Mouse (Mus musculus): ENCODE measurements around the gene Atp6v1g2. TPM values are rescaled to one million over a fixed set of nuclear protein-coding genes. Genes with fewer than 3 reads are reported as not detected.

Atp6v1g2 gene
- 0.04 and 0.37 TPM in 2 replicates for polyA plus RNA-seq (2012)

GRCm38 (mm10) chr17:35233114-35233980 is at the start of gene Atp6v1g2:
Gene Atp6v1g2 (plus strand): TSS chr17:35233660.
- Histone ChIP-seq H3K36me3 (ENCODE audit: control insufficient read depth) (peaks cover 48% of the 10 kb centered on the region), H3K9me3 (ENCODE audit: control insufficient read depth, low read length) (no peaks in the 10 kb centered on the region), H3K4me3 (replicated peaks) (peak within 1 kb of the TSS; percentile 79), H3K27me3 (ENCODE audit: control insufficient read depth) (no peaks in the 10 kb centered on the region), H3K4me1 (ENCODE audit: control insufficient read depth) (peaks cover 49% of the 10 kb centered on the region)
- TF ChIP-seq TAL1 (IDR thresholded peaks at IDR 0.05; ENCODE audit: low read length) (no peak), GATA1 (IDR thresholded peaks at IDR 0.05; ENCODE audit: low read length) (no peak)

GRCm38 (mm10) chr17:35185639-35186611 is 47.5 kb upstream of the Atp6v1g2 start:
- peak overlapping the region; percentile 61 for H3K4me3 ChIP-seq (replicated peaks)
- no peaks in the 10 kb centered on the region; the same call in 1 of the 2 replicates for H3K27me3 ChIP-seq (ENCODE audit: control insufficient read depth)
- peaks cover 13% of the 10 kb centered on the region for H3K4me1 ChIP-seq (ENCODE audit: control insufficient read depth)
- TF ChIP-seq TAL1 (IDR thresholded peaks at IDR 0.05; ENCODE audit: low read length) (no peak), GATA1 (IDR thresholded peaks at IDR 0.05; ENCODE audit: low read length) (no peak)
- H3K9me3 ChIP-seq (ENCODE audit: control insufficient read depth, low read length): no peaks in the 10 kb centered on the region
- no peaks in the 10 kb centered on the region for H3K36me3 ChIP-seq (ENCODE audit: control insufficient read depth)

GRCm38 (mm10) chr17:35186681-35187080 is 46.8 kb upstream of the Atp6v1g2 start:
- TF ChIP-seq TAL1 (IDR thresholded peaks at IDR 0.05; ENCODE audit: low read length) (no peak), GATA1 (IDR thresholded peaks at IDR 0.05; ENCODE audit: low read length) (no peak)
- Histone ChIP-seq H3K9me3 (ENCODE audit: control insufficient read depth, low read length) (no peaks in the 10 kb centered on the region), H3K36me3 (ENCODE audit: control insufficient read depth) (no peaks in the 10 kb centered on the region), H3K4me1 (ENCODE audit: control insufficient read depth) (peaks cover 13% of the 10 kb centered on the region), H3K4me3 (replicated peaks) (peak overlapping the region; percentile 61), H3K27me3 (ENCODE audit: control insufficient read depth) (no peaks in the 10 kb centered on the region; the same call in 1 of the 2 replicates)

- H3K4me3 ChIP-seq (replicated peaks): no peak overlapping the region
- H3K4me1 ChIP-seq (ENCODE audit: control insufficient read depth): peaks cover 13% of the 10 kb centered on the region
- H3K9me3 ChIP-seq (ENCODE audit: control insufficient read depth, low read length): no peaks in the 10 kb centered on the region
- no peaks in the 10 kb centered on the region for H3K36me3 ChIP-seq (ENCODE audit: control insufficient read depth)
- no peak for TF ChIP-seq TAL1 (IDR thresholded peaks at IDR 0.05; ENCODE audit: low read length)
- TF ChIP-seq GATA1 (IDR thresholded peaks at IDR 0.05; ENCODE audit: low read length): no peak
- H3K27me3 ChIP-seq (ENCODE audit: control insufficient read depth): no peaks in the 10 kb centered on the region; the same call in 1 of the 2 replicates
These were observed 46.1 kb upstream of the Atp6v1g2 start for GRCm38 (mm10) chr17:35187345-35187744.

GRCm38 (mm10) chr17:35187959-35188610 is 45.4 kb upstream of the Atp6v1g2 start, which contains the start of gene Lst1:
Gene Lst1 (minus strand): TSS chr17:35188439.
- TF ChIP-seq GATA1 (IDR thresholded peaks at IDR 0.05; ENCODE audit: low read length): no peak
- no peak for TF ChIP-seq TAL1 (IDR thresholded peaks at IDR 0.05; ENCODE audit: low read length)
- Histone ChIP-seq H3K4me1 (ENCODE audit: control insufficient read depth) (peaks cover 13% of the 10 kb centered on the region), H3K36me3 (ENCODE audit: control insufficient read depth) (no peaks in the 10 kb centered on the region), H3K27me3 (ENCODE audit: control insufficient read depth) (peaks cover 4% of the 10 kb centered on the region), H3K4me3 (replicated peaks) (no peak within 1 kb of the TSS), H3K9me3 (ENCODE audit: control insufficient read depth, low read length) (no peaks in the 10 kb centered on the region)

GRCm38 (mm10) chr17:35189186-35189585 is 44.3 kb upstream of the Atp6v1g2 start:
- Histone ChIP-seq H3K27me3 (ENCODE audit: control insufficient read depth) (peaks cover 9% of the 10 kb centered on the region), H3K4me1 (ENCODE audit: control insufficient read depth) (peaks cover 13% of the 10 kb centered on the region), H3K4me3 (replicated peaks) (no peak overlapping the region), H3K36me3 (ENCODE audit: control insufficient read depth) (no peaks in the 10 kb centered on the region), H3K9me3 (ENCODE audit: control insufficient read depth, low read length) (no peaks in the 10 kb centered on the region)
- TF ChIP-seq TAL1 (IDR thresholded peaks at IDR 0.05; ENCODE audit: low read length) (no peak), GATA1 (IDR thresholded peaks at IDR 0.05; ENCODE audit: low read length) (no peak)

GRCm38 (mm10) chr17:35190096-35190495 is 43.4 kb upstream of the Atp6v1g2 start:
- no peak for TF ChIP-seq TAL1 (IDR thresholded peaks at IDR 0.05; ENCODE audit: low read length)
- no peak for TF ChIP-seq GATA1 (IDR thresholded peaks at IDR 0.05; ENCODE audit: low read length)
- Histone ChIP-seq H3K9me3 (ENCODE audit: control insufficient read depth, low read length) (no peaks in the 10 kb centered on the region), H3K36me3 (ENCODE audit: control insufficient read depth) (no peaks in the 10 kb centered on the region), H3K4me1 (ENCODE audit: control insufficient read depth) (peaks cover 14% of the 10 kb centered on the region), H3K4me3 (replicated peaks) (no peak overlapping the region), H3K27me3 (ENCODE audit: control insufficient read depth) (peaks cover 18% of the 10 kb centered on the region)

- Histone ChIP-seq H3K9me3 (ENCODE audit: control insufficient read depth, low read length) (no peaks in the 10 kb centered on the region), H3K4me1 (ENCODE audit: control insufficient read depth) (peaks cover 15% of the 10 kb centered on the region), H3K27me3 (ENCODE audit: control insufficient read depth) (peaks cover 34% of the 10 kb centered on the region), H3K4me3 (replicated peaks) (no peak overlapping the region), H3K36me3 (ENCODE audit: control insufficient read depth) (no peaks in the 10 kb centered on the region)
- TF ChIP-seq GATA1 (IDR thresholded peaks at IDR 0.05; ENCODE audit: low read length): no peak
- no peak for TF ChIP-seq TAL1 (IDR thresholded peaks at IDR 0.05; ENCODE audit: low read length)
These were observed 41.7 kb upstream of the Atp6v1g2 start for GRCm38 (mm10) chr17:35191723-35192122.

Measured in erythroblast, embryonic 14.5 days (primary cell).